Mouse (Mus musculus): Measurements from ENCODE around the gene Ppp2r3a.

Ppp2r3a gene

GRCm38 (mm10) chr9:101252541-101252940 lies 946 bp upstream of the Ppp2r3a start:
- peak; percentile 5 for DNase-seq (ENCODE audit: low read depth, low spot score)

DNA sequence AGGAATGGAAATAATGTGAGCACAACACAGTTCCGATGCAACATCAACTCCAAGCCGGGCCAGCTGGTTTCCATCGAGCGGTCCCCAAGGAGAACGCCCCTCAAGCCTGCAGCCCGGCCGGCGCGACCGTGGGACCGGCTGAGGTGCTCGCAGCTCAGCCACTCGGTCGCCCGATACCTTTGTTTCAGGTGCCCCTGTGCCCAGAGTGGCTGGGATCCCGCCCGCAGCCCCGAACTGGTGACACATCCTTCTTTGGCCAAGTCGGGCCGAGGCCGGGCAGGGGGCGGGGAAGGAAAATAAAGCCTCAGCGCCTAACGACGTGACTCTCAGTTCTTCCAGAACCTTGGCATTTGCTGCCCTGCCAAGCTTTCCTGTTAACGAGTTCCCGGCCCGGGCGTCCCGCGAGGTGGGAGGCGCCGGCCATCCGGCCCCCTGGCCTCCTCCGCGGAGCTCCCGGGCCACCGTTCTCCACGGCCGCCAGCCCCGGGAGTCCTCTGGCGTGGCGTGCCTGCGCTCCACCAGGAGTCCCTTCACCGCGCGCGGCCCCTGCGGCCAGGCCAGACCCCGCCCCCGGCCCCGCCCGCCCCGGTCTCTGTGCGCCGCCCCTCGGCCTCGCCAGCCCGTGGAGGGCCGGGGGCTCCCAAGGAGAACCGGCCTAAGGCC lies 483 bp downstream of the Ppp2r3a start:
- DNase-seq (ENCODE audit: low read depth, low spot score): no peak

- no peak for DNase-seq (ENCODE audit: low read depth, low spot score)
These were observed 1.1 kb downstream of the Ppp2r3a start for GRCm38 (mm10) chr9:101250486-101250885.

GRCm38 (mm10) chr9:101249626-101250025 lies 2.0 kb downstream of the Ppp2r3a start:
- peak; percentile 69 for DNase-seq (ENCODE audit: low read depth, low spot score)

DNA sequence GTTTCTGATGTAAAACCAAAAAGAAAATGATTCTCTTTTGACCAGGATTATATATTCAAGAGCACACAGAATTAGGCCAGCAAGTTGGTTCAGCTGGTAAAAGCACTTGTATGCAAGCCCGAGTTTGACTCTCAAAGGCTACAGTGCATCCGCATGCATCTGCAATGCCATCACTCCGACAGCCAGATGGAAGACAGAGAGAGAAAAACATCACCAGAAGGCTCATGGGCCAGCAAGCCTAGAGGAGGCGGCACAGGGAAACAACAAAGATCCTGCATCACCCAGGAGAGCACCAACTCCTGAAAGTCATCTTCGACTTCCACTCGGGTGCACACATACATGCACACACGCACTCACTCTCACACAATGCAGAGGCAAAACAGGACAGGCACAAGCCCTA lies 4.1 kb downstream of the Ppp2r3a start:
- DNase-seq (ENCODE audit: low read depth, low spot score): no peak

- no peak for DNase-seq (ENCODE audit: low read depth, low spot score)
These were observed 6.1 kb downstream of the Ppp2r3a start for GRCm38 (mm10) chr9:101245493-101245892.

GRCm38 (mm10) chr9:101243711-101244110 lies 7.9 kb downstream of the Ppp2r3a start:
- no peak for DNase-seq (ENCODE audit: low read depth, low spot score)

DNA sequence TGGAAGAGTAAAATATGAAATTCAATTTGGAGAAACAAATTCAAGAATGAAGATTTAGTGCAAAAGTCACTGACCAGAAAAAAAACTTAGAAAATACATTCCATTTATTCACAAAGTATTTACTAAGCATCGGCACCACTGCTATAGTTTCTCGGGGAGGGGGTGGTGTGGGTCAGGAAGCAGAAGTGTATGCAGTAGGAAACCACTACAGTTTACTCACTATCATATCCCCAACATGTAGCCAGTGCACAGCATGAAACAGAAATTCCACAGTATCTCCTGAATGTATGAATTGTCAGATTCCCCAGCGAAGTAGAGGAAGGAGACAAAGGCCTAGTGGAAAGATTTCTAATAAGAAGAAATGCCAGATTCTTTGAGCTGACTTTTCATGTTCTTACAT lies 11.4 kb downstream of the Ppp2r3a start:
- no peak for DNase-seq (ENCODE audit: low read depth, low spot score)

- DNase-seq (ENCODE audit: low read depth, low spot score): no peak
These were observed 15.8 kb downstream of the Ppp2r3a start for GRCm38 (mm10) chr9:101235786-101236185.

GRCm38 (mm10) chr9:101232034-101232433 lies 19.6 kb downstream of the Ppp2r3a start:
- no peak for DNase-seq (ENCODE audit: low read depth, low spot score)

DNA sequence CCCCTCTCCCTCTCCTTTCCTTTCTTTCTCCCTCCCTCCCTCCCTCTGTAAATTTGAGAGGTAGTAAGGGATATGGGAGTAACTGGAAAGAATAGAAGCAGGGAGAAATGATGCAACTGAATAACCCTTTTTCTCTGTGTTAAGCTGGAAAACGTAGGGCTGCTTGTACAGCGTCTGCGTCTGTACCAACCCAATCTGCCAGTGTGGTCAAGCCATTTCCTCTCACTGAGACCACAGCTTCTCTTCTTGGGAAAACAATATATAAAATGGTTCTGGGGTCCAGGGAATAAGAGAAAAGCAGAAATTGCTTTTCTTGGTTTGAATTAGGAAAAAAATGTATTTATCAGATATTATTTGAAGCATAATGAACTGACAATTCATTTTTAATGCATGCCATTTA lies 21.6 kb downstream of the Ppp2r3a start:
- no peak for DNase-seq (ENCODE audit: low read depth, low spot score)

GRCm38 (mm10) chr9:101228892-101229291 lies 22.7 kb downstream of the Ppp2r3a start:
- no peak for DNase-seq (ENCODE audit: low read depth, low spot score)

DNA sequence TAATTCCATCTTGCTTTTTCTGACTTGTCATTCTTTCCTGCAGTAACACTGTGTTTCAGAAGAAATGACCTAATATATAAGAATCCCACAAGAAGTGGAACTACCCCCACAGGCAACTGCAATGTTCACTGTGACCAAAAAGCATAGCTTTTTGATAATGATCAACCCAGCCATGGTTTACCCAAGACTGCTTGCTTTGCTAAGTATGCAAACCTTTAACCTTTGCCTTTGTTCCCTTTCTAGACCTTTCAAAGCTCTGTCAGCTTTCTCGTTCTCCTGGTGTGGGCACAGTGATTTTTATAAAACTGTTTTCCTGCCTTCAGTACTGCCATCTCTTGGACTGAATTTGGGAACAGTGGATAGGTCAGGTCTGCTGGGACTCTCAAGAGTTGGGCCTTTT lies 43.6 kb downstream of the Ppp2r3a start:
- DNase-seq (ENCODE audit: low read depth, low spot score): no peak

DNA sequence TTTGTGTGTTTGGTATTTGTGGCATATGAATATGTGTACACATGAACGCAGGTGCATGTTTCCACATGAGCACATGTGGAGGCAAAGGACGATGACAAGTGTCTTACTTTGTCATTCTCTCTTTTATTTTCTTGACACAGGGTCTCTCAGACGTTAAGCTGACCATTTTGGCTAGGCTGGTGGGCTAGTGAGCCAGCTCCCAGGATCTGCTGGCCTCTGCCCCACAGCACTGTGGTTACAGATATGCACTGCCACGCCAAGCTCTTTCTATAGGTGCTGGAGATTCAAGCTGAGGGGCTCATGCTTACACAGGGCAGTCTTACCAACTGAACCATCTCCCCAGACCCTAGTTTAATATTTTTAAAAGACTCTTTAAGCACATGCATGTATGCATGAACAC lies 45.1 kb downstream of the Ppp2r3a start:
- DNase-seq (ENCODE audit: low read depth, low spot score): no peak

GRCm38 (mm10) chr9:101205216-101205615 lies 46.4 kb downstream of the Ppp2r3a start:
- DNase-seq (ENCODE audit: low read depth, low spot score): no peak

DNA sequence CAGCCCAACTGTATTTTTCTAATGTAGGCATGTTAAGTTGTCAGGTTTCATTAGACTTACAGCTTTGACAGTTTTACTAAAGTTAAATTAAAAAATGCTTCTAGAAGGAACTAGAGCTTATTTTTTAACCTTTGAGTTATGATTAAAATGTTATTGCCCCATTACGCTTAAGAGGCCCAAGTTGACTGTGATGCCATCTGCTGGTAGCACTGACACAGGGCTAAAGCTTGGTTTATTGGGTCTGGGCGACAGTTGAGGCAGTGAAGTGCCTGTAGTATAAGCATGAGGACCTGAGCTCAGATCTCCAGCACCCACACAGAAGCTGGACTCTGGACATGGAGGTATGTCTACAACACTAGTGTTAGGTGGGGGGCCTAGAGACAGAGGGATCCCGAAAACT lies 47.5 kb downstream of the Ppp2r3a start:
- DNase-seq (ENCODE audit: low read depth, low spot score): no peak

- DNase-seq (ENCODE audit: low read depth, low spot score): no peak
These were observed 51.0 kb downstream of the Ppp2r3a start for GRCm38 (mm10) chr9:101200627-101201026.

GRCm38 (mm10) chr9:101198804-101199203 lies 52.8 kb downstream of the Ppp2r3a start:
- no peak for DNase-seq (ENCODE audit: low read depth, low spot score)

DNA sequence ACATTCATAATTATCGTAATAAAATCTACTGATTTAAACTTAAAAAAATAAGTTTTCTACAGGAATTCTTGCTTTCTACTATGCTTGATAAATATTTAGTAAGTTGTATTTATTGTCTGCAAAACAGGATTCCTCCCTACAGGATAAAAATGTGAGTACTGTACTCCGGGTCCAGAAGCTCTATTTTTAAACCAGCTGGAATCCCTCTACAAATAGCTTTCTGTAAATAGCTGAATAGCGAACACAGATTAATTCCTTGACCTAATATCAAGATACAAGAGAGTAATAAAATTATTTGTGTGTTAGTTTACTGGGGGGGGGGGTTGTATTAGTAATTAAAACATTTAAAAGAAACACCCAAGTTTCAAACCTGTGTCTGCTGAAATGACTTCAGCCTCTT lies 53.3 kb downstream of the Ppp2r3a start:
- DNase-seq (ENCODE audit: low read depth, low spot score): no peak

GRCm38 (mm10) chr9:101181962-101182701 lies 69.5 kb downstream of the Ppp2r3a start:
- peak; percentile 51 for DNase-seq (ENCODE audit: low read depth, low spot score)

- no peak for DNase-seq (ENCODE audit: low read depth, low spot score)
These were observed 70.3 kb downstream of the Ppp2r3a start for GRCm38 (mm10) chr9:101181291-101181690.

DNA sequence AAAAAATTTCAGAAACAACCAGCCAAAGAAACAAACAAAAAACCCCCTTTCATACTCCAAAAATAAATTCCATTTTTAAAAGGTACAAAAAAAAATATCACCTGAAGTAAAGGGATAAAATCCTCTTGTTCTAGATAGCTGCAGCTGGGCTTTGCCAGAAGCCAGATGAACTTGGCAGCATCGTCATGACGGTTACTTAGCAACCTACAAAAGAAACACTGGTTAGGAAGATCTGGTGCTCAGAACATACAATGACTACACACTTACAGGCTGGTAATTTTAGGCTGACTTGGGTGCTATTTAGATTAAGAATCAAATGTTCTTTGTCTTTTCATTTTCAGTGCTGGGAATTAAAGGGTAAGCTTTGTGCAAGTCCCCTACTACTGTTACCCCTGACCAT lies 71.4 kb downstream of the Ppp2r3a start:
- DNase-seq (ENCODE audit: low read depth, low spot score): no peak

DNA sequence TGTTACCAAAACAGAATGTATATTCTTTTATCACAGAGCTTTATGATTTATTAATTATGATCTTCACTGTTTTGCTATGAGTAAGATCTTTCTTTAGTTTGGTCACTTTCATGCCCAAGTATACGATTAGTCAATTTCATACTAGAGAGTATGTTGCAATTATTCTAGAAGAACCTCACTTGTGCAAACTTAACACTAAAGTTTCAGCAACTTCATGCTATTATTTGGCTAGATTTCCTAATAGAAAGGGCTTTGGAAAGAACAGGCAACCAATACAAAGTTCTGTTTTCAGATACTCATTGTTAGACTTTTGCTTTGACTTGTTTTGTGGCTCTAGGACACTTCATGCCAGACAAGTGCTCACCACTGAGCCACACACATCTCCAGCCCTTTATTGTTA lies 91.0 kb downstream of the Ppp2r3a start:
- DNase-seq (ENCODE audit: low read depth, low spot score): no peak

Measured in CD4-positive helper T cell, adult 2 months (primary cell).